ENCODE assay signal across 9 mouse cellular contexts in genomic region chr9:116535709-116536108, GRCm38 (mm10).
DNase-seq lines count a peak whose midpoint lies in the region; ATAC-seq and TF ChIP-seq lines count a peak whose summit lies in the region.
"Had no signal": no experiment of that assay in that cellular context is flagged by ENCODE, and none has a peak within 500 bp of the region (broad histone marks: within the 10 kb centered on the region; RNA-seq: fewer than 3 reads in every experiment).

No protein-coding gene starts in this region.

- H3K9ac ChIP-seq in kidney, embryonic 16.5 days (replicated peaks; ENCODE audit: low read length) = no peak overlapping the region
- no peak overlapping the region for H3K9ac ChIP-seq in MEL (ENCODE audit: control insufficient read depth, low read depth, low read length, poor library complexity, severe bottlenecking)
- H3K9ac ChIP-seq in liver, postnatal 0 days (replicated peaks) = no peak overlapping the region
- H3K9ac ChIP-seq: heart, embryonic 15.5 days had no signal

- no peak overlapping the region for H3K4me2 ChIP-seq in kidney, embryonic 16.5 days (replicated peaks; ENCODE audit: low read depth, low read length)
- H3K4me2 ChIP-seq in liver, postnatal 0 days (ENCODE audit: low read depth, low read length) = no peak overlapping the region
- H3K4me2 ChIP-seq: heart, embryonic 15.5 days had no signal

- WGBS in kidney, adult 2 months = 71% methylated on average over 3 of the region's 3 CpGs
- WGBS in kidney, embryonic 16.5 days = 73% methylated on average over 3 of the region's 3 CpGs
- WGBS in liver, postnatal 0 days (ENCODE audit: insufficient replicate concordance) = 53% methylated on average over 3 of the region's 3 CpGs

- no peaks in the 10 kb centered on the region for H3K36me3 ChIP-seq in kidney, adult 2 months (ENCODE audit: control insufficient read depth, insufficient read depth, low read length)
- 0 out of 2 replicates have a peak, but pooled peaks cover 3% of the 10 kb centered on the region for H3K36me3 ChIP-seq in kidney, embryonic 16.5 days (ENCODE audit: insufficient read depth, low read length)
- no peaks in the 10 kb centered on the region for H3K36me3 ChIP-seq in MEL (ENCODE audit: control insufficient read depth in 1 of 2, insufficient read depth in 2 of 2, low read length in 2 of 2)
- no peaks in the 10 kb centered on the region for H3K36me3 ChIP-seq in liver, postnatal 0 days (replicated peaks; ENCODE audit: insufficient read depth, low read length)
- H3K36me3 ChIP-seq: heart, embryonic 15.5 days had no signal

- H3K4me3 ChIP-seq in kidney, adult 2 months (ENCODE audit: insufficient read depth, low read depth, low read length) = no peak overlapping the region
- H3K4me3 ChIP-seq in kidney, embryonic 16.5 days (ENCODE audit: low read length) = no peak overlapping the region
- H3K4me3 ChIP-seq in MEL (ENCODE audit: control insufficient read depth in 1 of 2, insufficient read depth in 1 of 2, low read depth in 2 of 2, low read length in 2 of 2) = no peak overlapping the region
- H3K4me3 ChIP-seq in liver, postnatal 0 days (ENCODE audit: low read depth, low read length) = no peak overlapping the region
- H3K4me3 ChIP-seq: heart, embryonic 15.5 days had no signal

- H3K4me1 ChIP-seq in kidney, adult 2 months (ENCODE audit: control insufficient read depth, insufficient read depth, low read length) = no peaks in the 10 kb centered on the region
- no peaks in the 10 kb centered on the region for H3K4me1 ChIP-seq in kidney, embryonic 16.5 days (ENCODE audit: insufficient read depth, low read length)
- no peaks in the 10 kb centered on the region for H3K4me1 ChIP-seq in MEL (ENCODE audit: control insufficient read depth in 1 of 2, insufficient read depth in 2 of 2, low read length in 2 of 2)
- H3K4me1 ChIP-seq in liver, postnatal 0 days (ENCODE audit: insufficient read depth) = no peaks in the 10 kb centered on the region
- H3K4me1 ChIP-seq: heart, embryonic 15.5 days had no signal

- H3K9me3 ChIP-seq in kidney, embryonic 16.5 days (ENCODE audit: low read length) = peaks cover 10% of the 10 kb centered on the region
- H3K9me3 ChIP-seq in MEL (replicated peaks; ENCODE audit: insufficient read depth, low read length) = no peaks in the 10 kb centered on the region
- peaks cover 4% of the 10 kb centered on the region; the same call in 1 of the 2 replicates for H3K9me3 ChIP-seq in liver, postnatal 0 days (ENCODE audit: low read length)

- DNase-seq in kidney, adult 2 months = no peak
- peak; percentile 19 to 30 for DNase-seq in B cell, adult 2 months
- peak; percentile 4 for DNase-seq in MEL (ENCODE audit: low read depth, low spot score)
- DNase-seq in liver, postnatal 0 days = peak; percentile 21
- no peak for DNase-seq in gastrocnemius, postnatal 25 days
- DNase-seq in urinary bladder, postnatal 36 days (ENCODE audit: low spot score in 2 of 2) = no peak
- no peak for DNase-seq in layer of hippocampus, adult 9-11 months

- no peak for TF ChIP-seq EP300 in MEL (IDR thresholded peaks at IDR 0.05; ENCODE audit: low read depth in 1 of 2, low read length in 2 of 2)
- TF ChIP-seq EP300 in liver, postnatal 0 days (IDR thresholded peaks at IDR 0.05; ENCODE audit: low read depth) = no peak

- TF ChIP-seq CTCF in kidney, adult 2 months (conservative IDR thresholded peaks at IDR 0.05; ENCODE audit: insufficient read depth, insufficient read length, low read depth, low read length) = peak; percentile 20; the same call in 1 of the 2 replicates
- peak in 1 of 3 experiments; percentile 5; a peak in 1 of 6 replicates for TF ChIP-seq CTCF in MEL (IDR thresholded peaks at IDR 0.05 in 2 of 3, conservative IDR thresholded peaks at IDR 0.05 in 1 of 3; ENCODE audit: control insufficient read depth in 1 of 3, insufficient read depth in 1 of 3, low read depth in 2 of 3, low read length in 3 of 3, poor library complexity in 1 of 3, severe bottlenecking in 1 of 3)
- peak; percentile 51 for TF ChIP-seq CTCF in liver, postnatal 0 days (IDR thresholded peaks at IDR 0.05; ENCODE audit: low read depth)

- H3K79me2 ChIP-seq in MEL (ENCODE audit: control insufficient read depth, insufficient read depth, low read length, poor library complexity) = no peaks in the 10 kb centered on the region

- TF ChIP-seq POLR2A in kidney, adult 2 months (IDR thresholded peaks at IDR 0.05; ENCODE audit: low read depth, low read length) = no peak
- TF ChIP-seq POLR2A in MEL (IDR thresholded peaks at IDR 0.05; ENCODE audit: control insufficient read depth in 1 of 2, insufficient read depth in 1 of 2, low read depth in 1 of 2, low read length in 2 of 2, poor library complexity in 1 of 2) = no peak

- TF ChIP-seq RAD21 in MEL (IDR thresholded peaks at IDR 0.05; ENCODE audit: low read depth, low read length) = no peak

- H3K27me3 ChIP-seq in kidney, adult 2 months (replicated peaks; ENCODE audit: control insufficient read depth, insufficient read depth, low read length) = no peaks in the 10 kb centered on the region
- H3K27me3 ChIP-seq in kidney, embryonic 16.5 days (ENCODE audit: insufficient read depth, low read length) = no peaks in the 10 kb centered on the region
- no peaks in the 10 kb centered on the region for H3K27me3 ChIP-seq in MEL (ENCODE audit: control insufficient read depth in 1 of 2, insufficient read depth in 2 of 2, low read length in 2 of 2)
- H3K27me3 ChIP-seq in liver, postnatal 0 days (ENCODE audit: insufficient read depth, low read length) = no peaks in the 10 kb centered on the region
- H3K27me3 ChIP-seq: heart, embryonic 15.5 days had no signal

- no peak for ATAC-seq in kidney, embryonic 16.5 days (ENCODE audit: low FRiP score, low TSS enrichment)
- no peak for ATAC-seq in liver, postnatal 0 days

- H3K27ac ChIP-seq in kidney, adult 2 months (ENCODE audit: insufficient read depth, low read depth, low read length) = no peak overlapping the region
- H3K27ac ChIP-seq in kidney, embryonic 16.5 days (ENCODE audit: low read length) = no peak overlapping the region
- no peak overlapping the region for H3K27ac ChIP-seq in MEL (ENCODE audit: control insufficient read depth, low read depth, low read length)
- H3K27ac ChIP-seq in liver, postnatal 0 days (ENCODE audit: low read depth) = no peak overlapping the region
- H3K27ac ChIP-seq: heart, embryonic 15.5 days had no signal

TF ChIP-seq in MEL, 35 proteins besides CTCF, POLR2A, EP300 and RAD21:
- TF ChIP-seq POLR2AphosphoS2 (IDR thresholded peaks at IDR 0.05; ENCODE audit: low read length) = no peak
- TF ChIP-seq ELF1 (IDR thresholded peaks at IDR 0.05; ENCODE audit: low read depth, low read length) = no peak
- TF ChIP-seq BHLHE40 (IDR thresholded peaks at IDR 0.05; ENCODE audit: borderline replicate concordance, low read depth, low read length) = no peak
- no peak for TF ChIP-seq MXI1 (IDR thresholded peaks at IDR 0.05; ENCODE audit: low read depth, low read length)
- TF ChIP-seq MAZ (IDR thresholded peaks at IDR 0.05; ENCODE audit: low read depth, low read length) = no peak
- TF ChIP-seq ZMIZ1 (IDR thresholded peaks at IDR 0.05; ENCODE audit: low read depth, low read length) = no peak
- TF ChIP-seq ZNF384 (IDR thresholded peaks at IDR 0.05; ENCODE audit: low read depth, low read length) = no peak
- TF ChIP-seq JUND (IDR thresholded peaks at IDR 0.05; ENCODE audit: low read depth, low read length) = no peak
- no peak for TF ChIP-seq MYC (IDR thresholded peaks at IDR 0.05; ENCODE audit: low read depth, low read length)
- no peak for TF ChIP-seq TAL1 (IDR thresholded peaks at IDR 0.05; ENCODE audit: low read length)
- no peak for TF ChIP-seq MYB (IDR thresholded peaks at IDR 0.05; ENCODE audit: low read depth, low read length)

Comparison
In these comparisons a context has a peak if more than half of its experiments do, and no peak if none do; other contexts are left out.
1. DNase-seq: peak in B cell, adult 2 months (2 of 2), MEL (single experiment) and liver, postnatal 0 days (single experiment); none in kidney, adult 2 months (single experiment), gastrocnemius, postnatal 25 days (single experiment), urinary bladder, postnatal 36 days (0 of 2) and layer of hippocampus, adult 9-11 months (single experiment).